Mouse (Mus musculus): ENCODE results near the gene Zfp28. TPM values are rescaled to one million over a fixed set of nuclear protein-coding genes. Genes with fewer than 3 reads are reported as not detected.

The Zfp28 gene
- polyA plus RNA-seq, 1 experiment = not detected

GRCm38 (mm10) chr7:6419894-6420293, 36.8 kb downstream of the Zfp28 start:
- TF ChIP-seq GATA1 (IDR thresholded peaks at IDR 0.05; ENCODE audit: low read length) = no peak
- no peak for TF ChIP-seq TAL1 (IDR thresholded peaks at IDR 0.05; ENCODE audit: low read length)
- Histone ChIP-seq H3K4me1 (ENCODE audit: control insufficient read depth) (no peaks in the 10 kb centered on the region), H3K36me3 (ENCODE audit: control insufficient read depth) (no peaks in the 10 kb centered on the region), H3K9me3 (ENCODE audit: control insufficient read depth, low read length) (no peaks in the 10 kb centered on the region; the same call in 1 of the 2 replicates), H3K4me3 (replicated peaks) (no peak overlapping the region), H3K27me3 (ENCODE audit: control insufficient read depth) (no peaks in the 10 kb centered on the region)

DNA sequence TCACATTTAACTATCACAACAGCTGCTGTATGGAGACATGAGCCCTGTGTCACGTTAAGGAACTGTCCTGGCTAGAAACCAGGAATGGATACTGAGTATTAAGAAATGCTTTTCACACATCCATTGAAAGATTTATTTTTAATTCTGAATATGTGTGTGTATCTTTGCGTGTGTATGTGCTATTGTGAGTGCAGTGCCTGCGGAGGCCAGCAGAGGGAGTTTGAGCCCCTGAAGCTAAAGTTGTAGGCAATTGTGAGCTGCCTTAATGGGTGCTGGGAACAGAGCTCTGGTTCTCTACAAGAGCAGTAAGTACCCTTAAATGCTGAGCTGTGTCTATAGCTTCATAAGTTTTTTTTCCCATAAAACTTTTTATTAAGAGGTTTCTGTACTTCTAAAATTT, 46.3 kb downstream of the Zfp28 start:
- H3K36me3 ChIP-seq (ENCODE audit: control insufficient read depth) = no peaks in the 10 kb centered on the region
- TF ChIP-seq GATA1 (IDR thresholded peaks at IDR 0.05; ENCODE audit: low read length) = no peak
- no peak for TF ChIP-seq TAL1 (IDR thresholded peaks at IDR 0.05; ENCODE audit: low read length)
- H3K4me3 ChIP-seq (replicated peaks) = no peak overlapping the region
- H3K9me3 ChIP-seq (ENCODE audit: control insufficient read depth, low read length) = peaks cover 13% of the 10 kb centered on the region
- no peaks in the 10 kb centered on the region for H3K27me3 ChIP-seq (ENCODE audit: control insufficient read depth)
- no peaks in the 10 kb centered on the region for H3K4me1 ChIP-seq (ENCODE audit: control insufficient read depth)

DNA sequence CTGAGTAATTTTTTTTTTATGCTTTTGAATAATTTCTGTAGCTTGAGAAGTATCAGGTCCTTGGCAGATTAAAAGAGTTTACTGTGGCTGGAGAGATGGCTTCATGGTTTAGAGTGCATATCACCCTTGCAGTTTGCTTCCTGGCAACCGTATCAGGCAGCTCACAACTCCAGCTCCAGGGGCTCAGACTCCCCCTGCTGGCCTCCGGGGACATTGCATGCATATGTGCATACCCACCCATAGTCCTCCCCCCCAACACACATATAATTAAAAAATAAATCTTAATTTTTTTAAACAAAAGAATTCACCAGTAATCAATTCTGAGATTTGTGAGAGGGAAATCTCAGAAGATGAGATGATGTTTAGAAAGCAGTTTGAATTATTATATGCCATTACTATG, 47.2 kb downstream of the Zfp28 start:
- no peak for TF ChIP-seq TAL1 (IDR thresholded peaks at IDR 0.05; ENCODE audit: low read length)
- no peak for TF ChIP-seq GATA1 (IDR thresholded peaks at IDR 0.05; ENCODE audit: low read length)
- Histone ChIP-seq H3K4me1 (ENCODE audit: control insufficient read depth) (no peaks in the 10 kb centered on the region), H3K4me3 (replicated peaks) (no peak overlapping the region), H3K27me3 (ENCODE audit: control insufficient read depth) (no peaks in the 10 kb centered on the region), H3K9me3 (ENCODE audit: control insufficient read depth, low read length) (peaks cover 13% of the 10 kb centered on the region), H3K36me3 (ENCODE audit: control insufficient read depth) (no peaks in the 10 kb centered on the region)

DNA sequence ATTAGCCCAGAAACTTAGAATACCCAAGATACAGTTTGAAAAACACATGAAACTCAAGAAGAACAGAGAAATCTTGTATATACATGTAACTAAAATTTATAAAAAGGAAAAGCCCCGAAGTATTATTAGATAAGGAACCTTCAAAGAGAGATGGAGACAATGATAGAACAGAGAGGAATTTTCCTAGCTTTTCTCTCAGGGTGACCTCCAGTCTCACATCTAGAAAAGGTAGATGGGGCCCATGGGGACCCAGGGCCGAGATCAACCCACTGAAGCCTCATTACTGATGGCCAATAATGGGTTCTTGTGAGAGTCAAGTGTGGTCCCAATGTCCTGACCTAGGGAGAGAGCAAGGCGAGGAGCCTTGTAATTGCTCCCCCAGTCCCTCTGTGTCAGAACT, 55.3 kb downstream of the Zfp28 start, which contains the start of gene Olfr1344:
TSS of gene Olfr1344 (plus strand) at position 301 of the 400 bp plus-strand sequence.
- TF ChIP-seq TAL1 (IDR thresholded peaks at IDR 0.05; ENCODE audit: low read length) (no peak), GATA1 (IDR thresholded peaks at IDR 0.05; ENCODE audit: low read length) (no peak)
- H3K4me1 ChIP-seq (ENCODE audit: control insufficient read depth) = no peaks in the 10 kb centered on the region

DNA sequence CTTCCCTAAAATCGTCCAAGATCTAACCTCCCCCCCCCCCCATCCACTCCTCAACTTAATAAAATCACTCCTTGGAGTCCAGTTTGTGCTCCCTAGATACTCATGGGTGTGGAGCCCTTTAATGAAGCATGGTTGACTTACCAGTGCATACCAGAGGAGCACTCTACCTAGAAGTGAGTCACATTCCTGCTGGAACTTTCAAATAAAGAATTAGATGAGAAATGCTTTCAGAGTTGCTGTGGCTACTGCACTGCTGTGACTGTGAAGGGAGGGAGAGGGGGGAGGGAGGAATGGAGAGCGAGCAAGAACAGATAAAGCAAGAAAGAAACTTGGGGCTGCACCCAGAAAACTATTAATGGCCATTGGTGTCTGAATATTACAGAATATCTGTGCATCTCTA, 58.1 kb downstream of the Zfp28 start:
- TF ChIP-seq TAL1 (IDR thresholded peaks at IDR 0.05; ENCODE audit: low read length) (no peak), GATA1 (IDR thresholded peaks at IDR 0.05; ENCODE audit: low read length) (no peak)
- Histone ChIP-seq H3K36me3 (ENCODE audit: control insufficient read depth) (no peaks in the 10 kb centered on the region), H3K27me3 (ENCODE audit: control insufficient read depth) (no peaks in the 10 kb centered on the region), H3K9me3 (ENCODE audit: control insufficient read depth, low read length) (peaks cover 9% of the 10 kb centered on the region), H3K4me1 (ENCODE audit: control insufficient read depth) (no peaks in the 10 kb centered on the region), H3K4me3 (replicated peaks) (no peak overlapping the region)

More for the DNA sequence above, 55.3 kb downstream of the Zfp28 start, which contains the start of gene Olfr1344:
- peaks cover 9% of the 10 kb centered on the region for H3K9me3 ChIP-seq (ENCODE audit: control insufficient read depth, low read length)
- H3K36me3 ChIP-seq (ENCODE audit: control insufficient read depth) = no peaks in the 10 kb centered on the region
- H3K4me3 ChIP-seq (replicated peaks) = no peak within 1 kb of the TSS
- no peaks in the 10 kb centered on the region for H3K27me3 ChIP-seq (ENCODE audit: control insufficient read depth)

Other genes with a start within 250 kb of the Zfp28 start
- 0.85 and 2.6 TPM in 2 replicates for gene Zfp787, start 227.3 kb upstream of the Zfp28 start, polyA plus RNA-seq (2012)
- 1.7 and 1.8 TPM in 2 replicates for gene Zfp444, start 211.1 kb upstream of the Zfp28 start, polyA plus RNA-seq (2012)
- not detected in 2 replicates for gene Galp, start 186.2 kb upstream of the Zfp28 start, polyA plus RNA-seq (2012)
- gene Zscan5b, start 161.0 kb upstream of the Zfp28 start, polyA plus RNA-seq (2012) = not detected in 2 replicates
- gene Epp13, start 130.6 kb upstream of the Zfp28 start, polyA plus RNA-seq (2012) = not detected in 2 replicates
- 0.06 and 0.07 TPM in 2 replicates for gene Zfp667, start 96.7 kb upstream of the Zfp28 start, polyA plus RNA-seq (2012)
- gene Zfp583, start 52.0 kb upstream of the Zfp28 start, polyA plus RNA-seq (2012) = 0.02 TPM in 1 of 2 replicates, not detected in the other
- not detected in 2 replicates for gene Gm3854, start 39.5 kb upstream of the Zfp28 start, polyA plus RNA-seq (2012)
- gene Zfp78, start 20.0 kb upstream of the Zfp28 start, polyA plus RNA-seq (2012) = not detected in 2 replicates
- not detected in 2 replicates for gene Smim17, start 15.4 kb downstream of the Zfp28 start, polyA plus RNA-seq (2012)
- gene Gm20715, start 27.0 kb downstream of the Zfp28 start, polyA plus RNA-seq (2012) = not detected in 2 replicates
- not detected in 2 replicates for gene Olfr1344, start 55.4 kb downstream of the Zfp28 start, polyA plus RNA-seq (2012)
- gene Olfr1336, start 72.9 kb downstream of the Zfp28 start, polyA plus RNA-seq (2012) = 0.01 TPM in 1 of 2 replicates, not detected in the other
- not detected in 2 replicates for gene Olfr1346, start 83.8 kb downstream of the Zfp28 start, polyA plus RNA-seq (2012)
- not detected in 2 replicates for gene Olfr5, start 103.6 kb downstream of the Zfp28 start, polyA plus RNA-seq (2012)
- gene Olfr1347, start 116.5 kb downstream of the Zfp28 start, polyA plus RNA-seq (2012) = not detected in 2 replicates
- not detected in 2 replicates for gene Olfr1348, start 125.5 kb downstream of the Zfp28 start, polyA plus RNA-seq (2012)
- gene Olfr1349, start 139.7 kb downstream of the Zfp28 start, polyA plus RNA-seq (2012) = not detected in 2 replicates
- not detected in 2 replicates for gene Olfr1350, start 181.5 kb downstream of the Zfp28 start, polyA plus RNA-seq (2012)